25 mouse cellular contexts compared by ENCODE assay signal in the genomic region with DNA sequence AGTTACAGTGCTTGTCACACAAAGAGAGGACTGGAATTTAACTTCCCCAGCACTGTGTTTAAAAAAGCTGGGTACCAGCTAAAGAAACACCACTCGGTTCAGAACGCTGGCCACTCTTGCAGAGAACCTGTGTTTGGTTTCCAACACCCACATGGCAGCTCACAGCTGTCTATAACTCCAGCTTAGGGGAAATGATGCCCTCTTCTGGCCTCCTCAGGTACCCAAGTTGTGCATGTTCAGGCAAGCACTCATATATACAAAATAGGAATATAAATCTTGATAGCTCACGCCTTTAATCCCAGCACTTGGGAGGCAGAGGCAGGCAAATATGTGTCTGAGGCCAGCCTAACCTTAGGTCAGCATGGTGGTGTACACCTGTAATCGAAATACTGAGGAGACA. TPM values are rescaled to one million over a fixed set of nuclear protein-coding genes. Genes with fewer than 3 reads are reported as not detected.
DNase-seq lines count a peak whose midpoint lies in the region; ATAC-seq and TF ChIP-seq lines count a peak whose summit lies in the region.
"Had no signal": no experiment of that assay in that cellular context is flagged by ENCODE, and none has a peak within 500 bp of the region (broad histone marks: within the 10 kb centered on the region; RNA-seq: fewer than 3 reads in every experiment).

No protein-coding gene starts in this region.

- TF ChIP-seq CTCF in intestine, postnatal 0 days (IDR thresholded peaks at IDR 0.05; ENCODE audit: low read depth), result peak; percentile 37; the same call in 1 of the 2 replicates
- peak; percentile 34; the same call in 1 of the 2 replicates for TF ChIP-seq CTCF in bone marrow, adult 2 months (IDR thresholded peaks at IDR 0.05; ENCODE audit: control insufficient read depth, insufficient read depth, low read length)

- intact Hi-C loops in heart, postnatal 10 days (cut with DNase I), result no loop called here

- no peak overlapping the region for H3K9ac ChIP-seq in intestine, postnatal 0 days (ENCODE audit: low read depth, low read length)
- no peak overlapping the region for H3K9ac ChIP-seq in intestine, embryonic 16.5 days (ENCODE audit: low read depth, low read length)
- no peak overlapping the region for H3K9ac ChIP-seq in midbrain, embryonic 11.5 days (ENCODE audit: low read length)
- H3K9ac ChIP-seq: liver, embryonic 13.5 days; lung, embryonic 15.5 days; midbrain, embryonic 13.5 days had no signal

- TF ChIP-seq POLR2A in bone marrow, adult 2 months (IDR thresholded peaks at IDR 0.05; ENCODE audit: borderline replicate concordance, control insufficient read depth, low read depth, low read length), result no peak

- 0 out of 2 replicates have a peak, but pooled peaks cover 3% of the 10 kb centered on the region for H3K4me1 ChIP-seq in intestine, postnatal 0 days (replicated peaks; ENCODE audit: control insufficient read depth, insufficient read depth, low read length)
- peaks cover 5% of the 10 kb centered on the region for H3K4me1 ChIP-seq in intestine, embryonic 16.5 days (ENCODE audit: control insufficient read depth, insufficient read depth, low read length)
- H3K4me1 ChIP-seq in midbrain, embryonic 11.5 days (ENCODE audit: control insufficient read depth, insufficient read depth, low read length), result peaks cover 5% of the 10 kb centered on the region; the same call in 1 of the 2 replicates
- H3K4me1 ChIP-seq in midbrain, embryonic 10.5 days, result peaks cover 7% of the 10 kb centered on the region
- H3K4me1 ChIP-seq in bone marrow, adult 2 months (ENCODE audit: control insufficient read depth, insufficient read depth, low read length), result no peaks in the 10 kb centered on the region; the same call in none of the 2 replicates

- H3K36me3 ChIP-seq in intestine, postnatal 0 days (ENCODE audit: control insufficient read depth, insufficient read depth), result peaks cover 19% of the 10 kb centered on the region
- peaks cover 4% of the 10 kb centered on the region for H3K36me3 ChIP-seq in intestine, embryonic 16.5 days (ENCODE audit: control insufficient read depth, insufficient read depth, low read length)
- no peaks in the 10 kb centered on the region for H3K36me3 ChIP-seq in midbrain, embryonic 11.5 days (ENCODE audit: control insufficient read depth, insufficient read depth, low read length)
- no peaks in the 10 kb centered on the region for H3K36me3 ChIP-seq in midbrain, embryonic 10.5 days
- H3K36me3 ChIP-seq: midbrain, embryonic 13.5 days had no signal

- H3K4me2 ChIP-seq in intestine, postnatal 0 days (replicated peaks; ENCODE audit: low read depth), result no peak overlapping the region
- H3K4me2 ChIP-seq in intestine, embryonic 16.5 days (ENCODE audit: low read depth, low read length), result no peak overlapping the region
- H3K4me2 ChIP-seq in midbrain, embryonic 11.5 days, result no peak overlapping the region
- H3K4me2 ChIP-seq: liver, embryonic 13.5 days; lung, embryonic 15.5 days; midbrain, embryonic 13.5 days had no signal

- ATAC-seq in intestine, postnatal 0 days, result no peak
- no peak for ATAC-seq in intestine, embryonic 16.5 days
- ATAC-seq in midbrain, embryonic 11.5 days (ENCODE audit: low FRiP score), result no peak
- ATAC-seq: forebrain, embryonic 16.5 days; hindbrain, embryonic 16.5 days; midbrain, embryonic 13.5 days had no signal

- no peak overlapping the region for H3K4me3 ChIP-seq in intestine, postnatal 0 days (ENCODE audit: low read depth, low read length)
- H3K4me3 ChIP-seq in intestine, embryonic 16.5 days (ENCODE audit: low read length), result no peak overlapping the region
- H3K4me3 ChIP-seq in midbrain, embryonic 11.5 days (ENCODE audit: low read depth, low read length), result no peak overlapping the region
- H3K4me3 ChIP-seq in midbrain, embryonic 10.5 days, result no peak overlapping the region
- H3K4me3 ChIP-seq in bone marrow, adult 2 months (replicated peaks; ENCODE audit: control insufficient read depth, low read depth, low read length), result no peak overlapping the region
- H3K4me3 ChIP-seq: erythroblast, embryonic 14.5 days; liver, embryonic 13.5 days; lung, embryonic 15.5 days; midbrain, embryonic 13.5 days had no signal

- H3K27me3 ChIP-seq in intestine, postnatal 0 days (replicated peaks; ENCODE audit: control insufficient read depth, insufficient read depth, low read length), result no peaks in the 10 kb centered on the region
- no peaks in the 10 kb centered on the region for H3K27me3 ChIP-seq in intestine, embryonic 16.5 days (replicated peaks; ENCODE audit: control insufficient read depth, insufficient read depth, low read length)
- no peaks in the 10 kb centered on the region for H3K27me3 ChIP-seq in midbrain, embryonic 11.5 days (ENCODE audit: control insufficient read depth, insufficient read depth, low read length)
- peaks cover 7% of the 10 kb centered on the region for H3K27me3 ChIP-seq in midbrain, embryonic 10.5 days (ENCODE audit: low read depth, poor library complexity, severe bottlenecking)
- H3K27me3 ChIP-seq: liver, embryonic 13.5 days; lung, embryonic 15.5 days had no signal

- no peaks in the 10 kb centered on the region for H3K9me3 ChIP-seq in intestine, postnatal 0 days (ENCODE audit: control insufficient read depth)
- no peaks in the 10 kb centered on the region for H3K9me3 ChIP-seq in intestine, embryonic 16.5 days (ENCODE audit: control insufficient read depth, low read length)
- no peaks in the 10 kb centered on the region for H3K9me3 ChIP-seq in midbrain, embryonic 11.5 days (ENCODE audit: control insufficient read depth, low read length)
- no peaks in the 10 kb centered on the region for H3K9me3 ChIP-seq in midbrain, embryonic 10.5 days (replicated peaks)
- H3K9me3 ChIP-seq: liver, embryonic 13.5 days; lung, embryonic 15.5 days; midbrain, embryonic 13.5 days had no signal

- no peak overlapping the region for H3K27ac ChIP-seq in intestine, postnatal 0 days (ENCODE audit: low read depth, low read length)
- no peak overlapping the region for H3K27ac ChIP-seq in intestine, embryonic 16.5 days (ENCODE audit: low read length)
- no peak overlapping the region for H3K27ac ChIP-seq in midbrain, embryonic 11.5 days (ENCODE audit: low read depth, low read length)
- no peak overlapping the region for H3K27ac ChIP-seq in midbrain, embryonic 10.5 days (replicated peaks)
- no peak overlapping the region for H3K27ac ChIP-seq in bone marrow, adult 2 months (ENCODE audit: control insufficient read depth, insufficient read depth, low read depth, low read length, poor library complexity)
- H3K27ac ChIP-seq: kidney, postnatal 0 days; liver, embryonic 13.5 days; lung, embryonic 15.5 days; midbrain, embryonic 13.5 days had no signal

- 82% methylated on average over 4 of the region's 4 CpGs for WGBS in intestine, postnatal 0 days
- WGBS in intestine, embryonic 16.5 days, result 74% methylated on average over 4 of the region's 4 CpGs
- 85% methylated on average over 4 of the region's 4 CpGs for WGBS in midbrain, embryonic 11.5 days
- 89% methylated on average over 4 of the region's 4 CpGs for WGBS in midbrain, embryonic 10.5 days
- WGBS in bone marrow, adult 2 months, result 82% methylated on average over 4 of the region's 4 CpGs

- peak; percentile 17 for DNase-seq in midbrain, embryonic 11.5 days (ENCODE audit: low spot score, missing footprints)
- DNase-seq in midbrain, embryonic 10.5 days (ENCODE audit: low spot score), result no peak
- no peak for DNase-seq in heart, postnatal 10 days
- DNase-seq in retina, embryonic 14.5 days (ENCODE audit: low spot score), result no peak
- DNase-seq in embryo, embryonic 10.5 days (ENCODE audit: low spot score), result no peak
- DNase-seq: adrenal gland, postnatal 25 days; cerebellum, adult 18-20 months; cerebellum, postnatal 10 days; kidney, adult 8-10 months; kidney, postnatal 4 days; liver, embryonic 13.5 days; lung, postnatal 36 days; right cerebral cortex, adult 18-20 months; spleen, adult 18-20 months; thymus, adult 2 months had no signal

RNA-seq across cellular contexts. Expression of a gene that starts 21.4 kb away (rescaled TPM):
- polyA plus RNA-seq in intestine, postnatal 0 days (2015; fragmentation: Nextera tagmentation; extraction: Ambion mirVana), result 79.7 and 87.5 TPM in 2 replicates
- 108 and 111 TPM in 2 replicates for polyA plus RNA-seq in intestine, embryonic 16.5 days (2015; fragmentation: Nextera tagmentation; extraction: Ambion mirVana)
- polyA plus RNA-seq in midbrain, embryonic 11.5 days (2014; fragmentation: Nextera tagmentation; extraction: Ambion mirVana), result 148 and 163 TPM in 2 replicates
- polyA plus RNA-seq in midbrain, embryonic 10.5 days (2016; fragmentation: Nextera tagmentation; extraction: Ambion mirVana), result 157 and 171 TPM in 2 replicates
- 38.9 and 127 TPM in 2 replicates for polyA plus RNA-seq in bone marrow, adult 2 months (2011; ENCODE audit: insufficient read depth, insufficient read length, low replicate concordance, missing spikeins)
- total RNA-seq in heart, postnatal 10 days (2021), result 10 to 100 TPM; 50.5 to 56.9 TPM

RNA-seq across cellular contexts. Expression of a gene that starts 44.3 kb away (rescaled TPM):
- 0.33 and 0.61 TPM in 2 replicates for polyA plus RNA-seq in intestine, postnatal 0 days (2015; fragmentation: Nextera tagmentation; extraction: Ambion mirVana)
- 0.83 and 1.2 TPM in 2 replicates for polyA plus RNA-seq in intestine, embryonic 16.5 days (2015; fragmentation: Nextera tagmentation; extraction: Ambion mirVana)
- 7.0 and 9.0 TPM in 2 replicates for polyA plus RNA-seq in midbrain, embryonic 11.5 days (2014; fragmentation: Nextera tagmentation; extraction: Ambion mirVana)
- 8.2 and 14.7 TPM in 2 replicates for polyA plus RNA-seq in midbrain, embryonic 10.5 days (2016; fragmentation: Nextera tagmentation; extraction: Ambion mirVana)
- 18.0 and 50.9 TPM in 2 replicates for polyA plus RNA-seq in bone marrow, adult 2 months (2011; ENCODE audit: insufficient read depth, insufficient read length, low replicate concordance, missing spikeins)
- under 1 TPM; 0.15 to 0.31 TPM for total RNA-seq in heart, postnatal 10 days (2021)
- total RNA-seq: gastrocnemius, adult 8-10 months had no signal

RNA-seq across cellular contexts. Expression of a gene that starts 53.5 kb away (rescaled TPM):
- polyA plus RNA-seq in intestine, postnatal 0 days (2015; fragmentation: Nextera tagmentation; extraction: Ambion mirVana), result 9.5 and 10.7 TPM in 2 replicates
- 11.2 and 12.4 TPM in 2 replicates for polyA plus RNA-seq in intestine, embryonic 16.5 days (2015; fragmentation: Nextera tagmentation; extraction: Ambion mirVana)
- polyA plus RNA-seq in midbrain, embryonic 11.5 days (2014; fragmentation: Nextera tagmentation; extraction: Ambion mirVana), result 0.61 and 2.0 TPM in 2 replicates
- 0.95 and 1.3 TPM in 2 replicates for polyA plus RNA-seq in midbrain, embryonic 10.5 days (2016; fragmentation: Nextera tagmentation; extraction: Ambion mirVana)
- polyA plus RNA-seq in bone marrow, adult 2 months (2011; ENCODE audit: insufficient read depth, insufficient read length, low replicate concordance, missing spikeins), result 0.97 and 3.9 TPM in 2 replicates
- under 1 TPM; 0.34 to 0.40 TPM for total RNA-seq in heart, postnatal 10 days (2021)
